Mouse (Mus musculus): ENCODE data around the gene Gm12184. TPM values are rescaled to one million over a fixed set of nuclear protein-coding genes. Genes with fewer than 3 reads are reported as not detected.

Gm12184 gene
- polyA plus RNA-seq, 1 experiment from 2014 or later = 4.1 TPM

- Histone ChIP-seq H3K36me3 (ENCODE audit: control insufficient read depth, insufficient read depth, low read length) (no peaks in the 10 kb centered on the region), H3K9me3 (ENCODE audit: control insufficient read depth, low read length) (no peaks in the 10 kb centered on the region), H3K27me3 (replicated peaks; ENCODE audit: control insufficient read depth, insufficient read depth, low read length) (0 out of 2 replicates have a peak, but pooled peaks cover 7% of the 10 kb centered on the region), H3K27ac (ENCODE audit: low read depth) (no peak overlapping the region), H3K4me2 (ENCODE audit: low read length) (no peak overlapping the region), H3K9ac (ENCODE audit: low read length) (no peak overlapping the region), H3K4me3 (ENCODE audit: low read depth, low read length) (no peak overlapping the region), H3K4me1 (replicated peaks; ENCODE audit: control insufficient read depth, insufficient read depth, low read length) (peaks cover 11% of the 10 kb centered on the region)
- no peak for ATAC-seq (replicated peaks; ENCODE audit: low FRiP score, low TSS enrichment, low read depth)
- WGBS = 75% methylated on average over 6 of the region's 6 CpGs
- DNase-seq (ENCODE audit: low spot score) = no peak
Measured at GRCm38 (mm10) chr11:48835923-48836322, 9.5 kb upstream of the Gm12184 start.

- 1% methylated on average over 30 of the region's 30 CpGs for WGBS
- H3K4me2 ChIP-seq (ENCODE audit: low read length) = peak overlapping the region; percentile 66
- peak overlapping the region; percentile 78 for H3K27ac ChIP-seq (ENCODE audit: low read depth)
- no peaks in the 10 kb centered on the region for H3K9me3 ChIP-seq (ENCODE audit: control insufficient read depth, low read length)
- DNase-seq (ENCODE audit: low spot score) = peak; percentile 99
- peak overlapping the region; percentile 61 for H3K9ac ChIP-seq (ENCODE audit: low read length)
- peak; percentile 86 for ATAC-seq (replicated peaks; ENCODE audit: low FRiP score, low TSS enrichment, low read depth)
- H3K27me3 ChIP-seq (replicated peaks; ENCODE audit: control insufficient read depth, insufficient read depth, low read length) = 0 out of 2 replicates have a peak, but pooled peaks cover 7% of the 10 kb centered on the region
- peak overlapping the region; percentile 78 for H3K4me3 ChIP-seq (ENCODE audit: low read depth, low read length)
- peaks cover 11% of the 10 kb centered on the region for H3K4me1 ChIP-seq (replicated peaks; ENCODE audit: control insufficient read depth, insufficient read depth, low read length)
- no peaks in the 10 kb centered on the region for H3K36me3 ChIP-seq (ENCODE audit: control insufficient read depth, insufficient read depth, low read length)
Measured at GRCm38 (mm10) chr11:48833731-48834639, 7.5 kb upstream of the Gm12184 start.

GRCm38 (mm10) chr11:48833078-48833730 is 6.7 kb upstream of the Gm12184 start:
- Histone ChIP-seq H3K27me3 (replicated peaks; ENCODE audit: control insufficient read depth, insufficient read depth, low read length) (0 out of 2 replicates have a peak, but pooled peaks cover 7% of the 10 kb centered on the region), H3K4me1 (replicated peaks; ENCODE audit: control insufficient read depth, insufficient read depth, low read length) (peaks cover 6% of the 10 kb centered on the region), H3K4me2 (ENCODE audit: low read length) (peak overlapping the region; percentile 66)

DNA sequence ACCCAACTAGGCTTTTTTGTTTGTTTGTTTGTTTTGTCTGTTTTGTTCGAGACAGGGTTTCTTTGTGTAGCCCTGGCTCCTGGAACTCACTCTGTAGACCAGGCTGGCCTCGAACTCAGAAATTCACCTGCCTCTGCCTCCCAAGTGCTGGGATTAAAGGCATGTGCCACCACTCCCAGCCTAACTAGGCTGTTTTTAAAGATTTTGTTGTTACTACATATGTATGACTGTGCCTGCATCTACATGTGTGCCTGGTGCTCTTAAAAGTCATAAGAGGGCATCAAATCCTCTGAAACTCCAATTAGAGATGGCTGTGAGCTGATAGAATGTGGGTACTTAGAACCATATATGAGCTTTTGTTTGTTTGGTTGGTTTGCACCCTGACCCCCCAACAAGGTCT is 4.8 kb upstream of the Gm12184 start:
- 90% methylated on average over 2 of the region's 2 CpGs for WGBS
- H3K27ac ChIP-seq (ENCODE audit: low read depth) = no peak overlapping the region
- no peak for ATAC-seq (replicated peaks; ENCODE audit: low FRiP score, low TSS enrichment, low read depth)
- DNase-seq (ENCODE audit: low spot score) = no peak
- no peaks in the 10 kb centered on the region for H3K9me3 ChIP-seq (ENCODE audit: control insufficient read depth, low read length)
- H3K4me1 ChIP-seq (replicated peaks; ENCODE audit: control insufficient read depth, insufficient read depth, low read length) = no peaks in the 10 kb centered on the region
- H3K9ac ChIP-seq (ENCODE audit: low read length) = no peak overlapping the region
- H3K36me3 ChIP-seq (ENCODE audit: control insufficient read depth, insufficient read depth, low read length) = no peaks in the 10 kb centered on the region
- no peak overlapping the region for H3K4me2 ChIP-seq (ENCODE audit: low read length)
- H3K27me3 ChIP-seq (replicated peaks; ENCODE audit: control insufficient read depth, insufficient read depth, low read length) = 0 out of 2 replicates have a peak, but pooled peaks cover under 1% of the 10 kb centered on the region
- no peak overlapping the region for H3K4me3 ChIP-seq (ENCODE audit: low read depth, low read length)

More at GRCm38 (mm10) chr11:48833078-48833730, 6.7 kb upstream of the Gm12184 start:
- H3K9me3 ChIP-seq (ENCODE audit: control insufficient read depth, low read length) = no peaks in the 10 kb centered on the region
- ATAC-seq (replicated peaks; ENCODE audit: low FRiP score, low TSS enrichment, low read depth) (no peak), DNase-seq (ENCODE audit: low spot score) (no peak)
- H3K27ac ChIP-seq (ENCODE audit: low read depth) = no peak overlapping the region
- H3K9ac ChIP-seq (ENCODE audit: low read length) = no peak overlapping the region
- 35% methylated on average over 9 of the region's 9 CpGs for WGBS
- H3K4me3 ChIP-seq (ENCODE audit: low read depth, low read length) = peak overlapping the region; percentile 78
- H3K36me3 ChIP-seq (ENCODE audit: control insufficient read depth, insufficient read depth, low read length) = no peaks in the 10 kb centered on the region

DNA sequence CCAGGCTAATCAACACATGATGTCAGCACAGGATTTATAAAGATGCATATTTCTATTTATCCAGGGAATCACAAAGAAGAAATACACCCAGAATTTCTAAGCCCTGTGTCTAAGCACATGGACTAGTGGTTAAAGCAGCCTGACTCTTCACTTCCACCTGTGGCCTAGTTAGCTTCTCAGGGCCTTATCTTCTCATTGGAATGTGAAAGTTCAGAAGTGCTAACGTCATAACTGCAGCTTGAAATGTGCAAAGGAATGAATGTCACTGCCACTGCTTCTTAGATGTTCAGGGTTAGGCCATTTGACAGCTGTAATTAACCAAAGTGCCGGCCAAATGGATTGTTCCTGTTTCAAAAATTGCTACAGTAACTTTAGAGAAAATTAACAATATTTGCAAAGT is 3.8 kb upstream of the Gm12184 start:
- H3K9me3 ChIP-seq (ENCODE audit: control insufficient read depth, low read length) = no peaks in the 10 kb centered on the region
- no peak overlapping the region for H3K4me2 ChIP-seq (ENCODE audit: low read length)
- ATAC-seq (replicated peaks; ENCODE audit: low FRiP score, low TSS enrichment, low read depth) (no peak), DNase-seq (ENCODE audit: low spot score) (no peak)
- no peak overlapping the region for H3K9ac ChIP-seq (ENCODE audit: low read length)
- H3K27ac ChIP-seq (ENCODE audit: low read depth) = no peak overlapping the region
- no peaks in the 10 kb centered on the region for H3K27me3 ChIP-seq (replicated peaks; ENCODE audit: control insufficient read depth, insufficient read depth, low read length)
- H3K4me1 ChIP-seq (replicated peaks; ENCODE audit: control insufficient read depth, insufficient read depth, low read length) = no peaks in the 10 kb centered on the region
- no peaks in the 10 kb centered on the region for H3K36me3 ChIP-seq (ENCODE audit: control insufficient read depth, insufficient read depth, low read length)
- WGBS = 63% methylated on average over 2 of the region's 2 CpGs
- no peak overlapping the region for H3K4me3 ChIP-seq (ENCODE audit: low read depth, low read length)

GRCm38 (mm10) chr11:48827926-48828325 is 1.5 kb upstream of the Gm12184 start:
- WGBS = 71% methylated on average over 6 of the region's 6 CpGs
- H3K9me3 ChIP-seq (ENCODE audit: control insufficient read depth, low read length) = no peaks in the 10 kb centered on the region
- no peak overlapping the region for H3K4me3 ChIP-seq (ENCODE audit: low read depth, low read length)
- H3K27me3 ChIP-seq (replicated peaks; ENCODE audit: control insufficient read depth, insufficient read depth, low read length) = no peaks in the 10 kb centered on the region; the same call in 1 of the 2 replicates
- H3K36me3 ChIP-seq (ENCODE audit: control insufficient read depth, insufficient read depth, low read length) = no peaks in the 10 kb centered on the region
- no peak overlapping the region for H3K27ac ChIP-seq (ENCODE audit: low read depth)
- DNase-seq (ENCODE audit: low spot score) = no peak
- H3K4me2 ChIP-seq (ENCODE audit: low read length) = no peak overlapping the region
- H3K9ac ChIP-seq (ENCODE audit: low read length) = no peak overlapping the region
- ATAC-seq (replicated peaks; ENCODE audit: low FRiP score, low TSS enrichment, low read depth) = no peak
- H3K4me1 ChIP-seq (replicated peaks; ENCODE audit: control insufficient read depth, insufficient read depth, low read length) = peaks cover 13% of the 10 kb centered on the region; the same call in 1 of the 2 replicates

- H3K36me3 ChIP-seq (ENCODE audit: control insufficient read depth, insufficient read depth, low read length) = no peaks in the 10 kb centered on the region
- H3K27ac ChIP-seq (ENCODE audit: low read depth) = peak overlapping the region; percentile 43; the same call in 1 of the 2 replicates
- ATAC-seq (replicated peaks; ENCODE audit: low FRiP score, low TSS enrichment, low read depth) (0 out of 2 replicates have a peak, but pooled peaks have one; percentile 21), DNase-seq (ENCODE audit: low spot score) (no peak)
- no peaks in the 10 kb centered on the region; the same call in 1 of the 2 replicates for H3K27me3 ChIP-seq (replicated peaks; ENCODE audit: control insufficient read depth, insufficient read depth, low read length)
- peak overlapping the region; percentile 51 for H3K4me3 ChIP-seq (ENCODE audit: low read depth, low read length)
- H3K9ac ChIP-seq (ENCODE audit: low read length) = peak overlapping the region; percentile 38
- H3K9me3 ChIP-seq (ENCODE audit: control insufficient read depth, low read length) = no peaks in the 10 kb centered on the region
- H3K4me2 ChIP-seq (ENCODE audit: low read length) = peak overlapping the region; percentile 46
- H3K4me1 ChIP-seq (replicated peaks; ENCODE audit: control insufficient read depth, insufficient read depth, low read length) = peaks cover 13% of the 10 kb centered on the region; the same call in 1 of the 2 replicates
- WGBS = under 1% methylated on average over 6 of the region's 6 CpGs
Measured at GRCm38 (mm10) chr11:48826752-48827096, 269 bp upstream of the Gm12184 start.

DNA sequence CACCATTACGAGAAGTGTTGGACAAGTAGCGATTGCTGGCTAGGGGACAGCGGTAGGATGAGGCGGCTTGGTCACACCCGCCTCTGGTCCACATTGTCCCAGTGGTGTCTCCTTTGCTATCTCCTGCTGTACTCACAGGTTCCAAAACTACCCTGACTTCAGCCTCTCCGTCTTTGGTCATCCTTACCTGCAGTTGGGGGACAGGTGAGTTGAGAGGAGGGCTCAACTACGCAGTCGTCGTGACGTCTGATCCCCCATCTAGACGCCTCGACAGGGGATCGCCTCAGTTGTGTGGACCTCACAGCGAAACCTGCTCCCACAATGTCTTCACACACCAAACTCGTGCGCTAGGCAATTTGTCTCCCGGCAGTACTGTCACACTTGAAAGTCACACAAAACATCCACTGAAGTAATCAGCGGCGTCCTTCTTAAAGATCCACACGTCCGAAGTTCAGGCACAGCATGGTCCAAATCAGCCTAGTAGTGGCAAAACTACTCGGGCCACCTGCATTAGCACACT is 2.1 kb downstream of the Gm12184 start:
- Histone ChIP-seq H3K27me3 (replicated peaks; ENCODE audit: control insufficient read depth, insufficient read depth, low read length) (no peaks in the 10 kb centered on the region; the same call in 1 of the 2 replicates), H3K36me3 (ENCODE audit: control insufficient read depth, insufficient read depth, low read length) (no peaks in the 10 kb centered on the region), H3K4me1 (replicated peaks; ENCODE audit: control insufficient read depth, insufficient read depth, low read length) (peaks cover 13% of the 10 kb centered on the region; the same call in 1 of the 2 replicates), H3K9ac (ENCODE audit: low read length) (peak overlapping the region; percentile 27; the same call in 1 of the 2 replicates), H3K4me2 (ENCODE audit: low read length) (peak overlapping the region; percentile 81), H3K27ac (ENCODE audit: low read depth) (no peak overlapping the region), H3K9me3 (ENCODE audit: control insufficient read depth, low read length) (no peaks in the 10 kb centered on the region), H3K4me3 (ENCODE audit: low read depth, low read length) (peak overlapping the region; percentile 46)
- DNase-seq (ENCODE audit: low spot score) = no peak
- 7% methylated on average over 22 of the region's 22 CpGs for WGBS
- ATAC-seq (replicated peaks; ENCODE audit: low FRiP score, low TSS enrichment, low read depth) = no peak
